Mouse (Mus musculus) stomach, embryonic 14.5 days (tissue): Measurements from ENCODE around the gene Gapvd1. TPM values are rescaled to one million over a fixed set of nuclear protein-coding genes. Genes with fewer than 3 reads are reported as not detected.
"Not testable (repeated sequence)": the region's sequence is repeated elsewhere in the genome, so short reads cannot be mapped to it uniquely, and the experiment has no call there.

Experiments used
- ATAC-seq: fragments of 200-750 bp; cut with Nextera tagmentation; 2 replicates; pipeline ENCODE4 v1.8.0; 2017; ENCODE audit warnings: low read depth, moderate TSS enrichment; ENCODE audit not compliant: insufficient number of reproducible peaks, insufficient read depth, low FRiP score
- H3K27ac ChIP-seq: fragments of 300-500 bp; sonication (generic); 2 replicates; pipeline ENCODE4 v1.5.1; 2014; ENCODE audit warnings: mild to moderate bottlenecking, low read length, moderate library complexity, mixed read lengths
- H3K27me3 ChIP-seq: fragments of 300-500 bp; sonication (generic); 2 replicates; pipeline ENCODE4 v1.6.1; 2014; ENCODE audit warnings: low read length, control low read depth, mixed read lengths; ENCODE audit not compliant: control insufficient read depth, insufficient read depth
- H3K36me3 ChIP-seq: fragments of 300-500 bp; sonication (generic); 2 replicates; pipeline ENCODE4 v1.6.1; 2014; ENCODE audit warnings: mild to moderate bottlenecking, control low read depth, low read length, moderate library complexity, mixed read lengths; ENCODE audit not compliant: control insufficient read depth, insufficient read depth
- H3K4me1 ChIP-seq: fragments of 300-500 bp; sonication (generic); 2 replicates; pipeline ENCODE4 v1.6.1; 2014; ENCODE audit warnings: low read length, control low read depth, mixed read lengths; ENCODE audit not compliant: control insufficient read depth, insufficient read depth
- H3K4me2 ChIP-seq: fragments of 300-500 bp; sonication (generic); replicated peaks from 2 replicates; pipeline ENCODE4 v1.6.1; 2014; ENCODE audit warnings: low read depth, low read length, control low read depth
- H3K4me3 ChIP-seq: fragments of 300-500 bp; sonication (generic); 2 replicates; pipeline ENCODE4 v1.5.1; 2014; ENCODE audit warnings: low read depth, low read length, control low read depth
- H3K9ac ChIP-seq: fragments of 300-500 bp; sonication (generic); replicated peaks from 2 replicates; pipeline ENCODE4 v1.6.1; 2014; ENCODE audit warnings: low read depth, mild to moderate bottlenecking, control low read depth, low read length, moderate library complexity, mixed read lengths
- H3K9me3 ChIP-seq: fragments of 300-500 bp; sonication (generic); 2 replicates; pipeline ENCODE4 v1.6.1; 2016; ENCODE audit warnings: low read depth, low read length, control low read depth; ENCODE audit not compliant: control insufficient read depth
- WGBS: fragments of 180-500 bp; shearing (Covaris S2); extraction: QIAGEN DNeasy Blood & Tissue Kit; methylation state at CpG from one replicate; pipeline ENCODE4 v1.1.7; 2014; 5-methylcytosine and 5-hydroxymethylcytosine counted together
- polyA plus RNA-seq: library from polyadenylated mRNA; unstranded; fragments of >200 nt; fragmentation: Nextera tagmentation; extraction: Ambion mirVana; gene quantifications from 2 replicates; pipeline ENCODE4 v1.2.1, GENCODE M21; 2014

Gapvd1 gene
- polyA plus RNA-seq, 1 experiment from 2014 or later = 95.2 TPM

GRCm38 (mm10) chr2:34762174-34762573, 7.1 kb upstream of the Gapvd1 start:
- WGBS = 74% methylated on average over 2 of the region's 2 CpGs
- no peak overlapping the region for H3K27ac ChIP-seq
- H3K4me2 ChIP-seq = no peak overlapping the region
- H3K4me1 ChIP-seq = no peaks in the 10 kb centered on the region
- H3K4me3 ChIP-seq = no peak overlapping the region
- no peaks in the 10 kb centered on the region for H3K36me3 ChIP-seq
- H3K9ac ChIP-seq = no peak overlapping the region
- ATAC-seq = no peak
- no peaks in the 10 kb centered on the region for H3K27me3 ChIP-seq
- H3K9me3 ChIP-seq = no peaks in the 10 kb centered on the region

- not testable (repeated sequence) for H3K4me2 ChIP-seq, H3K36me3 ChIP-seq, H3K27ac ChIP-seq, H3K27me3 ChIP-seq, H3K9ac ChIP-seq, ATAC-seq, H3K4me1 ChIP-seq, H3K9me3 ChIP-seq, H3K4me3 ChIP-seq
- 86% methylated on average over 5 of the region's 5 CpGs for WGBS
Observed at GRCm38 (mm10) chr2:34761272-34761671, 6.2 kb upstream of the Gapvd1 start.

GRCm38 (mm10) chr2:34757341-34757740, 2.3 kb upstream of the Gapvd1 start:
- Histone ChIP-seq H3K9me3 (no peaks in the 10 kb centered on the region), H3K27me3 (no peaks in the 10 kb centered on the region), H3K4me2 (no peak overlapping the region), H3K4me1 (peaks cover 2% of the 10 kb centered on the region; the same call in 1 of the 2 replicates), H3K36me3 (no peaks in the 10 kb centered on the region), H3K9ac (no peak overlapping the region), H3K4me3 (no peak overlapping the region), H3K27ac (no peak overlapping the region)
- WGBS = 68% methylated on average over 1 of the region's 1 CpGs
- no peak for ATAC-seq

GRCm38 (mm10) chr2:34753811-34754550, 1.1 kb downstream of the Gapvd1 start:
- Histone ChIP-seq H3K4me3 (peak overlapping the region; percentile 90), H3K36me3 (no peaks in the 10 kb centered on the region), H3K9me3 (no peaks in the 10 kb centered on the region), H3K27me3 (no peaks in the 10 kb centered on the region), H3K4me1 (peaks cover 2% of the 10 kb centered on the region; the same call in 1 of the 2 replicates), H3K4me2 (peak overlapping the region; percentile 59), H3K9ac (peak overlapping the region; percentile 92), H3K27ac (peak overlapping the region; percentile 83)
- ATAC-seq = peak; percentile 97
- WGBS = under 1% methylated on average over 98 of the region's 106 CpGs

GRCm38 (mm10) chr2:34750245-34750644, 4.8 kb downstream of the Gapvd1 start:
- Histone ChIP-seq H3K4me3 (no peak overlapping the region), H3K9me3 (no peaks in the 10 kb centered on the region), H3K4me1 (peaks cover 2% of the 10 kb centered on the region; the same call in 1 of the 2 replicates), H3K27ac (no peak overlapping the region), H3K9ac (no peak overlapping the region), H3K27me3 (no peaks in the 10 kb centered on the region), H3K36me3 (no peaks in the 10 kb centered on the region), H3K4me2 (no peak overlapping the region)
- no peak for ATAC-seq
- WGBS = 85% methylated on average over 2 of the region's 2 CpGs

- peaks cover 2% of the 10 kb centered on the region; the same call in 1 of the 2 replicates for H3K4me1 ChIP-seq
- no peak overlapping the region for H3K9ac ChIP-seq
- H3K27ac ChIP-seq = no peak overlapping the region
- H3K4me2 ChIP-seq = no peak overlapping the region
- 75% methylated on average over 4 of the region's 4 CpGs for WGBS
- H3K36me3 ChIP-seq = 0 out of 2 replicates have a peak, but pooled peaks cover 3% of the 10 kb centered on the region
- ATAC-seq = no peak
- no peaks in the 10 kb centered on the region for H3K27me3 ChIP-seq
- no peak overlapping the region for H3K4me3 ChIP-seq
- H3K9me3 ChIP-seq = no peaks in the 10 kb centered on the region
Observed at GRCm38 (mm10) chr2:34748479-34748878, 6.6 kb downstream of the Gapvd1 start.

- H3K36me3 ChIP-seq = 0 out of 2 replicates have a peak, but pooled peaks cover 3% of the 10 kb centered on the region
- H3K4me3 ChIP-seq = no peak overlapping the region
- H3K27me3 ChIP-seq = no peaks in the 10 kb centered on the region
- no peak for ATAC-seq
- no peak overlapping the region for H3K27ac ChIP-seq
- H3K4me1 ChIP-seq = no peaks in the 10 kb centered on the region
- WGBS = 90% methylated on average over 2 of the region's 2 CpGs
- H3K9me3 ChIP-seq = no peaks in the 10 kb centered on the region
- H3K4me2 ChIP-seq = no peak overlapping the region
- H3K9ac ChIP-seq = no peak overlapping the region
Observed at GRCm38 (mm10) chr2:34745673-34746072, 9.4 kb downstream of the Gapvd1 start.

- Histone ChIP-seq H3K36me3 (0 out of 2 replicates have a peak, but pooled peaks cover 3% of the 10 kb centered on the region), H3K27ac (no peak overlapping the region), H3K4me3 (no peak overlapping the region), H3K4me1 (no peaks in the 10 kb centered on the region), H3K4me2 (no peak overlapping the region), H3K9me3 (no peaks in the 10 kb centered on the region), H3K9ac (no peak overlapping the region), H3K27me3 (no peaks in the 10 kb centered on the region)
- 96% methylated on average over 8 of the region's 8 CpGs for WGBS
- no peak for ATAC-seq
Observed at GRCm38 (mm10) chr2:34744476-34744875, 10.6 kb downstream of the Gapvd1 start.
